Mouse (Mus musculus): ENCODE data around the gene D930020B18Rik.

- no peak for TF ChIP-seq CTCF (IDR thresholded peaks at IDR 0.05; ENCODE audit: low read depth, low read length)
- no peak for TF ChIP-seq POLR2A (IDR thresholded peaks at IDR 0.05; ENCODE audit: borderline replicate concordance, low read depth, low read length)
Observed at GRCm38 (mm10) chr10:121622431-121622830, 19.0 kb upstream of the D930020B18Rik start.

All from bone marrow macrophage, adult 2 months (primary cell).